Mouse (Mus musculus) bone marrow, adult 2 months (tissue): ENCODE results near the gene Sgms1.

Source experiments
- CTCF ChIP-seq: fragments of 200-500 bp; IDR thresholded peaks from 2 replicates; pipeline ENCODE4 v1.5.1; 2011; ENCODE audit warnings: low read length, control low read depth; ENCODE audit not compliant: control insufficient read depth, insufficient read depth
- POLR2A ChIP-seq: fragments of 200-500 bp; IDR thresholded peaks from 2 replicates; pipeline ENCODE4 v1.6.1; 2011; ENCODE audit warnings: low read depth, mild to moderate bottlenecking, control low read depth, low read length, borderline replicate concordance; ENCODE audit not compliant: control insufficient read depth

DNA sequence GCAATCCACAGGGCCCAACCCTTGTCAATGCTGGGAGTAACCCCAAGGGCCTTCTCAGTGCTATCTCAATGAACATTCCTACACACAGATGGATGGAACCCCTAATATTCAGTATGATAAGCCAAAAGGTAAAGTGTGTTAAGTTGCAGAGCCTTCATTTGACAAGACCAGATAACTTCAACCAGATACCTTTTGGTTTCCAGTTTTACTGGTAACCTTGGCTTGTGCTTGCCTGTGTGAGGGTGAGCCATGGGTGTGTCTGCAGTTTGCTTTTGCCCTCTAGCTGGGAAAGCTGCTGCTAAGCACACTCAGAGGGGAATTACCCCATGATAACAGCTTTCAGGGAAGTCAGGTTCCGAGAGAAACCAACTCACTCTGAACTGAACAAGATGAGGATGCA, 125.8 kb downstream of the Sgms1 start:
- no peak for TF ChIP-seq POLR2A
- no peak for TF ChIP-seq CTCF
